Mouse (Mus musculus) gonadal fat pad, adult 2 months (tissue): Measurements from ENCODE around the gene Gfod1. TPM values are rescaled to one million over a fixed set of nuclear protein-coding genes. Genes with fewer than 3 reads are reported as not detected.

Experiments used
- DNase-seq: peaks from one replicate; pipeline ENCODE4 v3.0.0-alpha.2; 2012; ENCODE audit warnings: low read depth
- polyA plus RNA-seq: library from polyadenylated mRNA; depleted of rRNA; stranded (reverse); fragments of >200 nt; gene quantifications from 2 replicates; pipeline ENCODE4 v1.2.3, GENCODE M21; 2012; rRNA removed

The Gfod1 gene
- 3.5 and 4.6 TPM in 2 replicates for polyA plus RNA-seq

- DNase-seq: peak; percentile 66
Measured at GRCm38 (mm10) chr13:43304018-43304431, at the start of gene Gfod1. Gene Gfod1, minus strand, starts transcription at chr13:43304172.

GRCm38 (mm10) chr13:43353356-43353755, 49.4 kb upstream of the Gfod1 start:
- DNase-seq: no peak

GRCm38 (mm10) chr13:43350489-43351169, 46.7 kb upstream of the Gfod1 start:
- DNase-seq: no peak

- no peak for DNase-seq
Measured at GRCm38 (mm10) chr13:43349376-43349775, 45.4 kb upstream of the Gfod1 start.

- no peak for DNase-seq
Measured at GRCm38 (mm10) chr13:43346825-43347224, 42.9 kb upstream of the Gfod1 start.

- DNase-seq: no peak
Measured at GRCm38 (mm10) chr13:43338632-43339031, 34.7 kb upstream of the Gfod1 start.

- DNase-seq: no peak
Measured at GRCm38 (mm10) chr13:43338001-43338400, 34.0 kb upstream of the Gfod1 start.

- DNase-seq: peak; percentile 30
Measured at GRCm38 (mm10) chr13:43336425-43337221, 32.7 kb upstream of the Gfod1 start.

- DNase-seq: no peak
Measured at GRCm38 (mm10) chr13:43332591-43332990, 28.6 kb upstream of the Gfod1 start.

- no peak for DNase-seq
Measured at GRCm38 (mm10) chr13:43331721-43332444, 27.9 kb upstream of the Gfod1 start.

GRCm38 (mm10) chr13:43325427-43325826, 21.5 kb upstream of the Gfod1 start:
- DNase-seq: no peak

GRCm38 (mm10) chr13:43321492-43321891, 17.5 kb upstream of the Gfod1 start:
- no peak for DNase-seq

- DNase-seq: no peak
Measured at GRCm38 (mm10) chr13:43319396-43319795, 15.4 kb upstream of the Gfod1 start.

GRCm38 (mm10) chr13:43317411-43317810, 13.4 kb upstream of the Gfod1 start:
- no peak for DNase-seq

GRCm38 (mm10) chr13:43305181-43305924, 1.4 kb upstream of the Gfod1 start:
- DNase-seq: no peak

GRCm38 (mm10) chr13:43304700-43305099, 728 bp upstream of the Gfod1 start:
- DNase-seq: no peak

GRCm38 (mm10) chr13:43303161-43303965, 609 bp downstream of the Gfod1 start:
- DNase-seq: no peak

- DNase-seq: no peak
Measured at GRCm38 (mm10) chr13:43302651-43303160, 1.3 kb downstream of the Gfod1 start.

GRCm38 (mm10) chr13:43302239-43302638, 1.7 kb downstream of the Gfod1 start:
- DNase-seq: no peak

- DNase-seq: no peak
Measured at GRCm38 (mm10) chr13:43300906-43301305, 3.1 kb downstream of the Gfod1 start.

- no peak for DNase-seq
Measured at GRCm38 (mm10) chr13:43300366-43300765, 3.6 kb downstream of the Gfod1 start.
